Mouse (Mus musculus): ENCODE results near the gene Phc2. TPM values are rescaled to one million over a fixed set of nuclear protein-coding genes. Genes with fewer than 3 reads are reported as not detected.

Gene Phc2
- total RNA-seq, 4 experiments from 2014 or later: 26.8 to 38.7 (median 30.2) TPM

DNA sequence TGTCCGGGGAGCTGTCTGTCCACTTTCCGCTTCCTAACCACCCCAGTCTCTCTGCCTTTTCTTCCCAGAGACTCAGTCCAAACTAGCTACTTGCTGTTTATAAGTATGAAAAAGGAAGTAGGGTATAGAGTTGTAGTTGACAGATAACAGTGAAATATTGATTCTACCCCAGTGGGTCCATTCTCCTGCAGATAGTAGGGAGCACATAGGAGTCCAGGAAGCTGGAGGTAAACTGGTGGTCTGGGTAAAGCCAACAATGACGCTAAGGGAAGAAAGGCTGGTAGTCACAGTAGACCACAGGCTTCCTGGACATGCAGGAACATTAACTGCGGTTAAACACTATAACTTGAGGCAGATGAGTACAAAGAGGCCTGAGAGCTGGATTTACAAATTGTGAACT lies 36.7 kb downstream of the Phc2 start:
- DNase-seq (ENCODE audit: low spot score): no peak

DNA sequence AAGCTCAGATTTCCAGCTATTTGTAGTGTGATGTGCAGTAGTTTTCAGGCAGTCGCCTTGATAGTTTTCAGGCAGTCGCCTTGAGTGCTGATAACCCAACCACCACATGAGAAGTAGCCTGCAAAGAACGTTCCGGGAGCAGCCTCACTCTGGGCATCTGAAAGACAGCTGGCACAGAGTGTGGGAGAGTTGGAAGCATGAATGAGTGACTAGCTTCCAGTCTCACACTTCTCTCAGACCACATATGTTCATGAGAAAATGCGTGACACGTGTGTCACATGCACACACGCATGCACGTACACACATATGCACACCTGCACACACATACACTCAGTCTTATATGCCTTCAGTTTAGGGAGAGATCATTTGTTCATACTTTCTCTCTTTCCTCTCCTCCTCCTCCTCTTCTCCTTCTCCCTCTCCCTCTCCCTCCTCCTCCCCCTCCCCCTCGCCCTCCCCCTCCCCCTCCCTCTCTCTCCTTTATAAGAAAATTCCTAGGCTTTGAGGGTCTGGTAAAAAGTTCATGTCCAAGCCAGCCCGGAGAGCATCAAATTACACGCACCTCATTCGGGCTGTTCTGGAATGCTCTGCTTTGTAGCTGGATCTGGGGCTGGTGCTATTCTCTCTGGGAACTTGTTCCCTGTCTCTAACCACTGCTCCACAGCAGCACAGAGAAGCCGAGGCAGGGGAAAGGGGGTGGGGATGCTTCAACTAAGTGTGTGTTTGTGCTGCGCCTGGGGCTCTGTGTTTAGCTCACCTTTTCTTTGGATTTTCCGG lies 37.8 kb downstream of the Phc2 start:
- DNase-seq (ENCODE audit: low spot score): no peak

DNA sequence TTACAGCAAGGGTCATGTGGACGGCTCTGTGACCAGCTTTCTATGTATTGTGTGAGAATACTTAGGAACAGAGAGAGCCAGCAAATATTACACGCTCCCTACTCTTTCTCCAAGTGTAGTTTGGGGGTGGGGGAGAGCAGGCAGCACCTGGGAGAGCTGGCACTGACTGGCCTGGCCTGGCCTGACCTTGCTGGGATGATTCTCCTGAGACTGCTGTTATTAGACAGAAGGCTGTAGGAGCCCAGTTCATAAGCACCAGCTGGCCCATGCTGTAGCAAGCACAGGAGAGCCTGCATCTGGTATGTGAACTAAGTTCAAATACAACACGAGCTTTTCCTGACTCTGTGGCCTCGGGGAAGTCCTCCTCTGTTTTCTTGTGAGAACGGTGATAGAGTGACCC lies 38.7 kb downstream of the Phc2 start:
- DNase-seq (ENCODE audit: low spot score): no peak

DNA sequence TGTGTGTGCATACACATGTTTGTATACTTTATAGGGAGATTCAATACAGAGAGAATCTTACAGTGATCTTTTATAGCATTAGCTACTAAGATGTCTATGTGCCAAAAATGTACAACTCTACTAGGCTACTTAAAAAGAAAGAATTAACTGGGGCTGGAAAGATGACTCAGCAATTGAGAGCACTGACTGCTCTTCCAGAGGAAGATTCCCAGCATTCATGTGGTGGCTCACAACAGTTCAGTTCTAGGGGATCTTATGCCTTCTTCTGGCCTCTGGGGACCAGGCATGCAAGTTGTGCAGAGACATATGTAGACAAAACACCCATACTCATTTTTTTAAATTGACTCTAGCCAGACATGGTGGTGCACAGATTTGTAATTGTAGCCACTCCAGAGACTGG lies 39.8 kb downstream of the Phc2 start:
- no peak for DNase-seq (ENCODE audit: low spot score)

DNA sequence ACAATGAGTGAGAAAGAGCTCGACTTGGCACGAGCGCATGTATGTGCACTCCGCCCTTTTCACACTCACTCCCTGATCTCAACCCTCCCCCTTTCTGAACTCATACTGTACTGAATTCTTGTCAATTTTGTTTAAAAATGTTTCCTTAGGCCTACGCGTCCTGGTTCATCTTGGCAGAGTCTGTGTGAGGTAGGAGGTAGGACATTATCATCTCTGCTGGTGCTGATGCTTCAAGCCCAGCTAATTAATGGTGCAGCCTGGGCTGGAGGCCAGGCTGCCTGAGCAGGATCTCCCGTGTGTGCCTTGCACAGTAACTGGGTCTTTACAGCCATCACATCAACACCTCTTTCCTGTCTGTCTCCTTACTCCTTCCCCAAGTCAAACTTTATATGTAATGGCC lies 40.6 kb downstream of the Phc2 start:
- DNase-seq (ENCODE audit: low spot score): no peak

DNA sequence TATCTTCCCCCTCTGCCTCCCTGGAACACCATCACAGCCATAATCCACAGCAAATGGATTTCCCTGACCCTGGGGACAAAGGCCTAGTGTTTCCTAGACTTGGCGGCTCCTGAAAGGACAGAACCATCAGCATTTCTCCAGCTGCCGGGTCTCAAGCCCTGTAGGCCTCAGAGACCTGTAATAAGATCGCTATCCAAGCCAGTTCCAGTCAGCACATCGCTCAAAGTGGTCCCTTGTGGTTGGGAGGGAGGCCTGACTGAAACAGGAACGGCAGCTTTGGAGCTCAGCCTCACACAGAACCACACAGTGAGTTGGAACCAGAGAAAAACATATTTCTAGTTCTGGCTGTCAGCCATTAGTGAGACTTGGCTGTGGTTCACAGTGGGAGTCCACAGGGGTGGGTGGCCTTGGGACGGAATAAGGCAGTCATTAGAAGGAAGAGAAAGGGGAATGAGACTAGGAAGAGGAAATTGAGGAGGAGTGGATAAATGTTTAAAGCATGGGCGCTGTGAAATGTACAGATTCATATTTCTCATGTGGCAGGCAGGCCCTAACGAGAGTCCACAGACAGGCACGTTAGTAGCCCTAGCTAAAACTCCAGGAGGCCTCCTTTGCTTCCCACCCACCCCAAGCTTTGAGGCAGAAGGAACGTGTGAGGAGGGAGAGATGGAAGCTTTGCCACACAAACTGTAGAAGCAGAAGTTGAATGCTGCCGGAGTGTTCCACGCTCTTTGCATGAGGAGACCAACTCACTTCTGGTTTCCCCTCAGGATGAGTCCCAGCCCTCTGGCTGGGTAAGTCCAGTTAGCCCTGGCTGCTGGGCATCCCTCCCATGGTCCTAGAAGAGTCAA lies 43.7 kb downstream of the Phc2 start:
- peak; percentile 83 for DNase-seq (ENCODE audit: low spot score)

DNA sequence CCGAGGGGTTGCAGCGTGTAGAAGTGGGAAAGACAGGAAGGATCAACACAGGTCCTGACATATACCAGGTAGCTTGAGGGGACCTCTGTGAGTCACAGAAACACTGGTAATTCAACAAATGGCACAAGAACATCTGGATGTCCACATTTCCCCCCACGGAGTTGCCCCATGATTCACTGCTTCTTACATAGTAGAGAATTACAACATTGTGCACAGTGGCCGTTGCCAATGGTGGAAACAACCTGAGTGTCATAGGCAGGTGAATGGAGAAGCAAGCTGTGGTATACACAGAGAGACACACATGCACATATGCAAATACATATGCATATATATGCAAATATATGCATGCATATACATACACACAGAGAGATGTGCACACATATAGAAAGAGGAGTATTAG lies 45.4 kb downstream of the Phc2 start:
- DNase-seq (ENCODE audit: low spot score): no peak

DNA sequence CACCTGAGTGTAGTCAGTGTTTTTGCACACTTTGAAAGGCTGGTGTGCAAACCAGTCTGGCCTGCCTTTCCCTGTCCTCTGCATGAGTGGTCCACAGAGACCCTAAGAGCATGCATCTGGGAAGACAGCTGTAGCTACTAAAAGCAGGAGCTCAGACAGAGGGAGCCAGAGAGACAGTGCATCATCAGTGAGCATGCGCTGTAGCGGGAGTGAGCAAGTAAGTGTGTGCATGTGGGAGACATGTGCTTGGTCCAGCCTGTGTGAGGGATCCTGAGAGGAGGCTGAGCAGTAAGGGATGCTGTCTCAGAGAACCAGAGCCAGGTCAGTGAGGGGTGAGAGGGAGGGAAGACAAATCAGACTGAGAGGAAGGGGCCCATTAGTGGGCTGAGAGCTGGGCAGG lies 46.0 kb downstream of the Phc2 start:
- DNase-seq (ENCODE audit: low spot score): no peak

DNA sequence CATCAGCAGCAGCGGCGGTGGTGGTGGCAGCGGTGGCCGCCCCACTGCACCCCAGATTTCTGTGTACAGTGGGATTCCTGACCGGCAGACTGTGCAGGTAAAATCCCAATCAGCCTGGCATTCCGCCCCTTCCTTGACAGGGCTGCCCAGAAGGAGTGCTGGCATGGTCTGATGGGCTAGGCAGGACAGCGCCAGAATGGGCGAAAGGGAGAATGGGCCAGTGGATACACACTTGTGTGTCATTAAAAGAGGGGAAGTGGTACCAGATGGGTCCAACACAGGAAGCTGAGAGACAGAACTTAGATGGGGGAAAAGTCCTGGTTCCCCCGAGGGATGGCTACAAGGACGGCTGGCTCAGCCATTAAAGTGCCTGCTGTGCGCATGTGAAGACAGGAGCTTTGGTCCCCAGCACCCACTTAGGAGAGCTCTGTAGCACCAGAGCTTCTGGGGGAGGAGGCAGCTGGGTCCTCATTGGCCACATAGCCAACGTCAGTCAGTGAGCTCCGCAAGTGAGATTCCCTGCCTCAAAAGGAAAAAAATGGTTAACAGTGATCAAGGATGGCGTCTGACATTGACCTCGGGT lies 50.7 kb downstream of the Phc2 start:
- no peak for DNase-seq (ENCODE audit: low spot score)

DNA sequence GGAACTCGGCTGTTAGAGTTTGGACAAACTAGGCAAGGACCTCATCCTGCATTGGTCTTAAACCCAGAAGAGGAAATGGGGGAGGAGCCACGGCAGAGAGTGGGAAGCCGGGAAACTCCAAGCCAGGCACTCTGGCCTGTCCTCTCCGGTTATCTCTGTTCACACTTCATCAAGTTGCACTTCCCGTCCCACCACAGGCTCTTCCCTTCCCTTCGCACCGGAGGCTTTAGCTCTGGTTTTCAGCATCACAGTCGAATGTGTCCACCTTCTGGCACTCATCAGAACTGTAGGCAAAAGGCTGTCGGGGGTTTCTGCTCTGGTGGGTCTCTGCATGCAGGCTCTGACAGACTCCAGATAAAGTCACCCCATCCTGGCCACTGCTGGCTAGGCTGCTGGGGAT lies 52.1 kb downstream of the Phc2 start:
- DNase-seq (ENCODE audit: low spot score): no peak

DNA sequence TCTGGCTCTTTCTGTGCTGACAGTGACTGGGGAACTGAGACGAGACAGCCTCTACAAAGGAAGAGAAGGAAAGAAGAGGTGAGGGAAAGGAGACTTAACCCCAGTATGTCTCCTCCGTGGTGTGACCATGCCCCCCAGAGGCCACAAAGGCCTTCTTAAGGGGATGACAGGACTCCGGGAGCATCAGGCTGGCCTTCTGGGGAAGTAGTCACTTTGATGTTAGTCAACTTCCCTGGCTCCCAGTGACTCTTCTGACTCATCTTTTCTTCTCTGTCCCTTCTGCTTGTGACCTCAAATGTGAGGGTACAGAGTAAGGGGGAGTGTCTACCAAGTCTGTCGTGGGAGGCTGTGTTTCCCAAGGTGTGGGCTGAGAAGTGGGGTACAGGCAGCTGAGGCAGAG lies 52.9 kb downstream of the Phc2 start:
- no peak for DNase-seq (ENCODE audit: low spot score)

DNA sequence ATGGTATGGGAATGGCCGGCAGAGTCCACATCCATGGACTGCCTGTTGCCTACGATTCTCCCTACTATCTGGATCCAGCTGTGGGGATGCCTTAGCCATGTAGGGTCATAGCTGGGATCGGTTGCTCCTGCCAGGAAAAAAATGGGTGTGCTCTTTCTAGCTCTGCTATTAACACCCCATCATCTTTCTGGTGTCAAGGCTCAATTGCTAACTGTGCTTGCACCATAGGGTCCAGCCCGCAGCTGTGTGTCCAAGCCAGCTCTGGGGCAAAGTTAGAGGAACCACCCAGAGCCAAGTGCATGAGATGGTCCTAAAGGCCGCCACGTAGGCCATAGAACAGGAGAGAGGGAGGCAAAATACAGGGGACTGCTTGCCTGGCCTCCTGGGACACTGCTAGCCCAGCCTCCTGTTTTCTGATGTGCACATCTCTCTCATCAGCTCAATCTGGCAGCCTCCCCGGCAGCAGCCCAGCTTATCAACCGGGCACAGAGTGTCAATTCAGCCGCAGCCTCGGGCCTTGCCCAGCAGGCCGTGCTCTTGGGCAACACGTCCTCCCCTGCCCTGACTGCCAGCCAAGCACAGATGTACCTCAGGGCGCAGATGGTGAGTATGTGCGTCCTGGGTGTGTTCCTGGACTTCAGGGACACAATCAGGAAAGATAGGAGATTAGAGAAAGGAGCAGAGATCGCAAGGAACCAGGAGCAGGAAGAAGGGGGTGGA lies 54.7 kb downstream of the Phc2 start:
- no peak for DNase-seq (ENCODE audit: low spot score)

DNA sequence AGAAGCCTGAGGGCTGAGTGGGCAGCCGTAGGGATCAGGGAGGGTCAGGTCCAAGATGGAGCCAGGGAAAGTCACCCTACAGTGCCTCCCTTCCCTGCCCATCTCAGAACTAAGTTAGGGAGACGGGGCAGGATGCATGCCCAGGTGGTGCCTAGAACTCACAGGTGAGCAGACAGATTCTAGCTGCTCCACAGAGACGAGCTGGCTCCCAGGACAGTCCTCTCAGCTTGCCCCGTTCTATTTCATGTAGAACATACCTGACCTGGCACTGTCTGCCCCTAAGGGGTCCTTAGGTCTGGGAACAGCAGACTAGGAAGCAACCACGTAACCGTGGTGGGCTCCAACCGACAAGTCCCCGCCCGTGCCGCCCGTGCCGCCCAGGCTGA lies 55.3 kb downstream of the Phc2 start:
- no peak for DNase-seq (ENCODE audit: low spot score)

DNA sequence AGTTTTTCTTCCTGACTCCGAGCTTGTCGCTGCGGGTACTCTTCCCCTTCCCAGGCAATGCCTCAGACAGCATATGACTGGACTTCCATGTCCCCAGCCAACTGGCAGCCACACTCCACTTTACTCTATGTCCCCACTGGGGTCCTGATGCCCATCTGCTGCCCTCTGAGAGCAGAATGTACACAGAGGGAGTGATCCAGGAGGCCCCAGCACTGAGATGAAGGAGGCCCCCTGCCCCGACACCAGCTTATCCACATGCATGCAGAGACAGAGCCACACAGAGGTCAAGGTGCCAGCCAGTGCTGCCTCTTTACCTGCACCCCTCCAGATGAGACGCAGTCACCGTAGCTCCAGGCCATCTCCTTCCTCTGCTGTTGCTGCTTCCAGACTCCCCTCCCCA lies 55.8 kb downstream of the Phc2 start:
- no peak for DNase-seq (ENCODE audit: low spot score)

DNA sequence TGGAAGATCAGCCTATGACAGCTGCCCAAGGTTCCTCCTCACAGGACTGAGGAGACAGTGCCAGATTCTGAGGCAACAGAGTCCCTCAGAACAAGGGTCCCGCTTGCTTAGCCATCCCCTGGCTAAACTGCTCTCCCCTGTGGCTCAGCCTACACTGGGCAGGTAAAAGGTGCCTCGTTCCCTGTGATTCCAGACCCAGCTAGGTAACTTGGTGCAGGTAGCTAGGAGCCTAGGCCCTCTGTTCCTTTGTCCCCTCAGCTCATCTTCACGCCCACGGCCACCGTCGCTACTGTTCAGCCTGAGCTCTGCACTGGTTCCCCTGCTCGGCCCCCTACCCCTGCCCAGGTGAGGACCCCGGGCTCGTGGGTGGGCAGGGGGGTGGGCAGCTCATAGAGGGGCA lies 56.3 kb downstream of the Phc2 start:
- no peak for DNase-seq (ENCODE audit: low spot score)

DNA sequence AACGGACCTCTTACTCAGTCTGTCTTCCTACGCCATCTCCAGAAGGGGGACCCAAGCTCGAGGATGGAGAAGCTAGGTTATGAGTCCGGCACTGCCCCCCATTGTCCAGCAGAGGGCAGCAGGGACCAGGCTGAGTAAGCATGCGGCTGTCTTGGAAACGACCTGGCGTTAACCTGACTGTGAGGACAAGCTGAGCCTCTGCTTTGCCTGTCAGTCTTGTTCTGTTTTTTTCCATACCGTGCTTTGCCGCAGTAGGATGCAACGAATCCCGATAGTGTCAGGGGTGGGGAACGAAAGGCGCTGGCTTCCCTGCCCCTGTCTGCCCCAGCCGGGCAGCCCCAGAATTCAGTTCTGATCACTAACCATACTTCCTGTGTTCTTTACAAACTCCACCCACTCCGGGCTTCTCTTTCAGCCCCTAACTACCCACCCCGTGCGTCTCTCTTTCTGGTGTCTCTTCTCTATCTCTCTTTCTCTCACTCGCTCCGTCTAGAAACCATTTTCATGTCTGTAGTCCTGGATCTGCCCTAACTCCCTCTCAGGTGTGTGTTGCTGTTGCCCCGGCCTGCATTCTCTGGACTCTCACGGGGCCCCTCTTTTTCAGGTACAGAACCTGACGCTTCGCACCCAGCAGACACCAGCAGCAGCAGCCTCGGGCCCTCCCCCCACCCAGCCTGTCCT lies 57.1 kb downstream of the Phc2 start:
- peak; percentile 94 for DNase-seq (ENCODE audit: low spot score)

DNA sequence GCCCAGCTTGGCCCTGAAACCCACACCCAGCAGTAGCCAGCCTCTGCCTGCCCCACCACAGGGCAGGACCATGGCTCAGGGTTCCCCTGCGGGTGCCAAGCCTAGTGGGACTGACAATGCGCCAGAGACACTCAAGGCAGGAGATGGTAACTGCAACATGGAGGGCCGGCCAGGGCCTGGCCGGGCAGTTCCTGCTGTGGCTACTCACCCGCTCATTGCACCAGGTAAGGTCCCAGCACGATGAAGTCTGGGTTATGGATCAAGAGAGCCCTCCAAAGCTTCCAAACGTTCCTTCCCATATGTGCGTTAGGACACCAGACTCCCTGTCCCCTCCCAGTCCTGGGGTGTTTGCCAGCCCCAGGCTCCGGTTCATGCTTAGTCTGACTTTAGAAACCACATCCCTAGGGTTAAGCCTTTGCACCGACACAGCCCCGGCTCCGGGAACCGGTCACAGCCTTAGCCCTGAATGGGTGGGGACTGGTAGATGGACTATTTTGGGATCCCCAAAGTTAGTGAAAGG lies 57.7 kb downstream of the Phc2 start:
- DNase-seq (ENCODE audit: low spot score): no peak

DNA sequence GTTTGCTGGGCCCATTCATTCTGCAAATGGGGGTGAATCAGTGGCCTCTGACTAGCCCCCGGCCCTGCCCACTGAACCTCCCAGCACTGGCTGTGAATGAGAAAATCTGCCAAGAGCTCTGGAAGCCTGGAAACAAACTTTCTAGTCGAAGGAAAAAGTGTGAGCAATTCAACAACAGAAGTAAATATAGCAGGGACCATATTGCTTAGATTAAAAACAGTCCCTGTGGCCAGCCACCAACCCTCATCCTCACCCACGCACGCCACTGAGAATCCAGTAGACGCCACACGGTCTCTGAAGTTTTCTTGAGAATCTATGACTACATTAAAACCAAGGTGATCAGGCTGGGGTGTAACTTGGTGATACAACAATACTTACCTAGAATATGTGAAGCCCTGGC lies 58.4 kb downstream of the Phc2 start:
- no peak for DNase-seq (ENCODE audit: low spot score)

DNA sequence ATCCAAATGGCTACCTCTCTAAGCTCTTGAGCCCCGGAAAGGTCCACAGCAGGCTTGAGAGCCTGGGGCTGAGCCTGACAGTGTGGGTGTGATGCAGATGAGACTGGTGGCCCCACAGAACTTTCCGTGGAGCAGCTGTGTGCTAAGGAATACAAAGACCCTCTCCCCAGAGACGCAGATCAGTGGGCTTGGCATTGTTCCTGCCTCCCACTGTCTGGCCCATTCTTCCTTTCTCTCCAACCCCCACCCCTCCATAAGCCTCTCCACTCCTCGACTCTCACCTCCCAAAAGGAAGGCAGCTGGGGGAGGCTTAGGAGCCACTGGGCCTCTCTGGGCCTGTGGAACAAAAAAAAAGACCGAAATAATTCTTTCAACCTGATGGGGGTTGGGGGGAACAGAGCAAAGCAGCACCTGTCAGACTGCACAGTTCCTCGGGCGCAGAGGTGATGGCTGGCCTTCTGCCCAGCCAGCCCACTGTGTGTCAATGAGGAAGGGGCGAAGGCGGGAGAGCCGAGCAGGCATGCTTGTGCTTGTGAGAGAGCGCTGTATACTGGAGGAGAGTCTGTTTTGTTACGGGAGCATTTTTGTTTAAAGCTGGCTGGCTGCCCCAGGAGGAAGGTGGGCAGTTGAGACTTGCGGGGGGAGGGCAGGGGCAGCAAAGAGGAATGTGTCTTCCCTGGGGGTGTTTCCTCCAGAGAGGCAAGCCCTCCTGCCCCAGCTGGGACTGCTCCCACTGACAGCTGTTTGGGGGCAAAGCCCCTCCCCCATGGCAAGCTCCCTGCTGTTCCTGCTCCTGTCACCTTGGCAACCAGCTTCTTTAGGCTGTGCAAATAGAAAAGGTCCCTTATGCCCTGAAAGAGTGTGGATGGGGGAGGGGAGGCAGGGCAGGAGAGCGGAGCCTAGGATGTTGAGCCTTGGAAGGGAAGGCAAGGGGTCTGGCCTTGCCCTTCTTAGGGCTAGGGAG lies 61.0 kb downstream of the Phc2 start:
- no peak for DNase-seq (ENCODE audit: low spot score)

DNA sequence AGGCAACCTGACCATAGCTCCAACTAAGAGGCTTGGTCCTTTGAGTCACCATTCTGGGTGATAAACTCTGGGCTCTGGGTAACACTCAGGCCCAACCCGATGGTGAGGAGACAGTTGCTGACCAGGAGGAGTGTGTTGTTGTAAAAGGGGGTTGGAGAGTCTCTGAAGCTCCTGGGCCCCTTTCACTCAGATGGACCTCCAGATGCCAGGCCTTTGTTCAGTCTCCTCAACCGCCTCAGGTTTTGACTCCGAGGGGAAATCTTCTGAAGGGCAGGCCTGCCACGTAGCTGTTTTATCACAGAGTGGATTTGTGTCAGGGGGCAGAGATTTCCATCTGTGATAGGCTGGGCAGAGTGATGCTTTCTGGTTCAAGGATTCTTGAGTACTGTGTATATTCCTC lies 61.8 kb downstream of the Phc2 start:
- DNase-seq (ENCODE audit: low spot score): no peak

All from heart, adult 8-10 months (tissue).